Mouse (Mus musculus) cerebellum, adult (tissue): ENCODE data around the gene Myo6.
"Not testable (repeated sequence)": the region's sequence is repeated elsewhere in the genome, so short reads cannot be mapped to it uniquely, and the experiment has no call there.

Experiments
- ATAC-seq: cut with Nextera tagmentation; 2 replicates; pipeline ENCODE4 v1.9.2; 2017; ENCODE audit warnings: mild to moderate bottlenecking, moderate library complexity, mixed read lengths; ENCODE audit not compliant: insufficient number of reproducible peaks, low FRiP score, low TSS enrichment

The Myo6 gene

DNA sequence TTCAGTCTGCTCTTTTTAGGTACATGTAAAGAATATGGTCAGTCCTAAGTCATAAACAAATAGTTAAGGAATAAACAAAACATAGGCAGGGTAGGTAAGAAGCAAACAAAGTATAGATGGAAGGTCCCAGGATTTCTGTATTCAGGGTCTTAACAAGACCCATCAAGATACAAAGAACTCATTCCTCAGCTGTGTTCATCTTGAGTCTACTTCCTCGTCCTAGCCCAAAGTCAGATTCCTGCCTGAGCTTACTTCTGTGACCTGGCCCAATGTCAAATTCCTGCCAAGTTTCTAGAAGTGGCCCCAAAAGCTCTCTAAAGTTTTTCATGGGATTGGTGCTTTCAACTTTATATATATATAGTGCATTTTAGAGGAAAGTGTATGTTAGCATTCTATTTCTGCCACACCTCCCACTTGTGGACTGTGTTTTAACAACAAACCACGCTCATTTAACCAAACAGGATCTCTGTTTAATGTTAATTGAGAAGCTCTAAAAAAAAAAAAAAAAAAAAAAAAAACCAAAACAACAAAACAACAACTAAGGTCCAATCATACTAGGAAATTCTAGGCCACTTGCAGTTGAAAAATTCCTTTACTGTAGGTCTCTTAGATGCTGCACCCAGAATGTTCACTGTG lies 119.8 kb downstream of the Myo6 start:
- ATAC-seq: no peak

GRCm38 (mm10) chr9:80286845-80287244 lies 122.0 kb downstream of the Myo6 start:
- ATAC-seq: no peak

- ATAC-seq: no peak
These were observed 128.3 kb downstream of the Myo6 start for GRCm38 (mm10) chr9:80293056-80293584.

- no peak for ATAC-seq
These were observed 131.3 kb downstream of the Myo6 start for GRCm38 (mm10) chr9:80296086-80296485.

GRCm38 (mm10) chr9:80299031-80299430 lies 134.2 kb downstream of the Myo6 start:
- no peak for ATAC-seq

DNA sequence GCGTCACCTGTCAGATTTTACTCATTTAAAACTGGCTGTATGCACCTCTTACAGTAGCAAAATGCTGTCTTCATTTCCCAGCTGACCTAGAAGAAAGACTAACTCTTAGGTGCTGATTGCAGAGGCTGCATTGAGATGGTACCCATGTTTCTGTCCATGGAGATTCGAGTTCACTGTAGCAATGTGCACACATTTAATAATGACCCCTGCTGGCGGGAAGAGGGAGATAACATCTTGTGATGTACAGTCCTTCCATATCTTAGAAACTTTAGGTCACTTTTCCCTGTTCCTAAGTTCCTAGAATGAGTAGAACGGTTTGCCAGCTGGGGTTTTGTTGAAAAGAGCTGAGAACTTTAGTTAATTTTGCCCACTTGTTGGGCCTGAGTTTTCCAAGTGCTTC lies 138.7 kb downstream of the Myo6 start:
- ATAC-seq: no peak

GRCm38 (mm10) chr9:80306390-80306789 lies 141.6 kb downstream of the Myo6 start:
- ATAC-seq: no peak

DNA sequence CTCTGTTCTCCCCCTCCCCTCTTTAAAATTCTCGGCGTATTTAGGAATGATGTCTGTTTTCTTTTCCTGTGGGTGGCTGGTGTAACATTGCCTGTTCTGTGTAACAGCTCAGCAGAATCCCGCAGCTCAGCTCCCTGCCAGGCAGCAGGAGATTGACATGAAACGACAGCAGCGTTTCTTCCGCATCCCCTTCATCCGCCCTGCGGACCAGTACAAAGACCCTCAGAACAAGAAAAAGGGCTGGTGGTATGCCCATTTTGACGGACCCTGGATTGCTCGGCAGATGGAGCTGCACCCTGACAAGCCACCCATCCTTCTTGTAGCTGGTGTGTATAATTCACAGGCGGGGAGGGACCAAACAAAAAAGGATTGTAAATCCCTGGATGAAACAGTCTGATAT lies 142.0 kb downstream of the Myo6 start:
- ATAC-seq: no peak

DNA sequence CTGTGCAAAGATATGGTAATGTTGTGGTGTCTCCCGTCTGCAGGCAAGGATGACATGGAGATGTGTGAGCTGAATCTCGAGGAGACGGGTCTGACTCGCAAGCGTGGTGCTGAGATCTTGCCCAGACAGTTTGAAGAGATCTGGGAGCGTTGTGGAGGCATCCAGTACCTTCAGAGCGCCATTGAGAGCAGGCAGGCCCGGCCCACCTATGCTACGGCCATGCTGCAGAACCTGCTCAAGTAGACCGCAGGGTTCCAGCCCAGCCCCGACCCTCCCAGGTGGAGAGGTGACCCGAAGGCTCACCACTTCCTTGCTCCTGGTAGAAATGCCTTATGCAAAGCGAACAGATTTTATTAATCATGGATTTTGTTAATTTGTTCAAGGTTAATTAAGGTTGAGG lies 142.8 kb downstream of the Myo6 start:
- no peak for ATAC-seq

DNA sequence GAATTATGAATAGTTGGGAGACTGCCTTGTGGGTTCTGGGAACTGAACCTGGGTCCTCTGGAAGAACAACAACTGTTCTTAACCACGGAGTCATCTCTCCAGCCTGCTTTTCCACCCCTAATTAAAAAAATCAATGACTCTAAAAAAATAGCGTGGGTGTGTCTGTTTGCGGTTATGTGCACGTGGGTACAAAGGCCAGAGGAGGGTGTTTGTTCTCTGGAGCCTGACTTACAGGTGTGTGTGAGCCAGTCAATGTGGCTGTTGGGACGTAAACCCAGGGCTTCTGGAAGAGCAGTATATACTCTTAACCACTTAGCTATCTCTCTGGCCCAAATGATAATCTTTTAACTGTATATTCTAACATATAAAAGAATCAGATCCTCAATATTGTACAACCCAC lies 148.8 kb downstream of the Myo6 start:
- ATAC-seq: no peak

GRCm38 (mm10) chr9:80315922-80316321 lies 151.1 kb downstream of the Myo6 start:
- ATAC-seq: no peak

DNA sequence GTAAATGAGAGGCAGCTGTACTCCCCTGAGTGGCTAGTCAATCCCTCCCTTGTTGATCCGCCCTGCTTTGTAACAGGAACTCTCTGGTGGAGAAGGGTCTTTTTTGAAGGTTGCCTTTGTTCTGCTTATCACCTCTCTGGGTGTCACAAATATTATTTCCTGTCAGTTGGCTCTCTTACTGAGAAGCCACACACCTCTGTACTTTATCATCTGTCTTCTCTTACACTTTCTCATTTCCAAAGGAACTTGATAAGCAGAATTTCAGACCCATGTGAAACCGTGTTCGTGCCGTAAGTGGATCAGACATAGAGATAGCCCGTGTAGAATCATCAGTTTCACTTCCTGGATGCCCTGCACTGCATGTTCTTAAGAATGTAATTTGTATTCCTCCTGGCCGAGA lies 153.2 kb downstream of the Myo6 start:
- ATAC-seq: no peak

GRCm38 (mm10) chr9:80321051-80321887 lies 156.4 kb downstream of the Myo6 start:
- not testable (repeated sequence) for ATAC-seq

- ATAC-seq: no peak; the same call in 1 of the 2 replicates
These were observed 167.3 kb downstream of the Myo6 start for GRCm38 (mm10) chr9:80332153-80332552.

DNA sequence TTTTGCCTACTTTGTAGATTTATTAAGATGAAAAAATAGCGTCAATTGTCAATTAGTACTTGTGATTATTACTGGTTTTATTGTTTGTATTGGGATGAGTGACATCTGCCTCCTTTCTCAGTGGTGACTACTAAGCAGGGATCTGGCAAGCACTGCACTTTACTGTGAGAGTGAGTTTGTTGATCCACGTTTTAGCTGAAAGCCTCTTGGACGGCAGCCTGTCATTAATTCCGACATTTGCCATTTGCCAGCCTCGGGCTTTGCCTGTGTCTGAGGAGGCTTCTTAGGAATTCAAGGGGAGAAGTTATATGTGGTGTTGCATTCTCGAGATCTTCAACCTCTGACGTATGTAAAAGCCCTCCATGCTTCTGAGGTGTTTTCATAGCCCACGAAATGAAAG lies 168.6 kb downstream of the Myo6 start:
- ATAC-seq: no peak

DNA sequence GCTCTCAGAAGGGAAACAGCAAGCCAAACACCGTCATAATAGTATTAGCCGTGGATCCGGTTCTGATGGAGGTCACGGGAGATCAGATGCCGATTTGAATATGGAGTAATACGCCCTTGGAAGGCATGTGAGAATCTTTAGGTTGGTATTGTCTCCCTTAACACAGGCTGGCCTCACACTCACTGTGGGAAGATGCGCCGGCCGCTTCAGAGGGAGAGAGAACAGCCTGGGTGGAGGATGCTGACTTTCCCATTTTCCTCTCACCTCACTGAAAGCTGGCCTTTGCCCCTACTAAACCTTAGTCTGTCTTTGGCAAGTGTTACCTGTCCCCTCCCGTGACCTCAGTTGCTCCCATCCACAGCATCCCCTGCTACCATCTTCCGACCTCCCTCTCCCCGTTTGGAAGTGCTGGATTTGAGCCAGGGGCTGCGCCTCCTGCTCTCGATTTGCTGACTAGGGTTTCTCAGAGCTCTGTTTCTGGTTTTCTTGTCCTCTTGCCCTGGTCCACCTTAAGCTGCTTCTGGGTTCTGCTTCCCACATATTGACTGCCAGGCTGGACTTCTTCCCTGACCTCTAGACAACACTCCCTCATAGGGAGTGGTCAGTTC lies 169.3 kb downstream of the Myo6 start:
- ATAC-seq: 0 out of 2 replicates have a peak, but pooled peaks have one; percentile 7

- ATAC-seq: no peak
These were observed 171.0 kb downstream of the Myo6 start for GRCm38 (mm10) chr9:80335660-80336357.

DNA sequence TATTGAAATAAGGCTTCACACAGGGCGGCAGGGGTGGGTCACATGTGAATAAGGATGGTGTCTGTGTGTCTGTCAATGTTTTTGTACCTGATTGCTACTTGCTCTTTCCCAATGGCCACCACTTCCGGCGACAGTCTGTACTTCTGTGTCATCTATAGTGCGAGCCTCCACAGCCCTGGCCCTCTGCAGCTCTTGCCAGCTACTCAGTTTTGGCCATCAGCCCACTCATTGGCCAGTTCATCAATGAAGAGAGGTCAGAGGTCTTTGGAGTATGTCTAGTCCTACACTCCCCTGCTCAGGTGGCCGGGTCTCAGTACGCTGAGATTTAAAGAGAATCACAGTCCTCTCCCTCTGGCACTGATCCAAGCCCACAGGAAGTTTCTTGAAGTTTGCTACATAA lies 173.2 kb downstream of the Myo6 start:
- no peak for ATAC-seq

GRCm38 (mm10) chr9:80340927-80341326 lies 176.1 kb downstream of the Myo6 start:
- ATAC-seq: no peak

GRCm38 (mm10) chr9:80341756-80342155 lies 176.9 kb downstream of the Myo6 start:
- ATAC-seq: no peak

GRCm38 (mm10) chr9:80342520-80342919 lies 177.7 kb downstream of the Myo6 start:
- no peak for ATAC-seq
